Mouse (Mus musculus) spleen, postnatal 10 days (tissue): Measurements from ENCODE around the gene Mrtfa.

Experiments
- DNase-seq, 2 experiments: peaks; one replicate each; pipeline ENCODE4 v3.0.0; 2021 to 2022; ENCODE audit warnings: low spot score in 2 of 2

The Mrtfa gene

GRCm38 (mm10) chr15:81156453-81156852 is 34.1 kb downstream of the Mrtfa start:
- no peak for DNase-seq

GRCm38 (mm10) chr15:81155845-81156244 is 34.7 kb downstream of the Mrtfa start:
- DNase-seq = no peak

DNA sequence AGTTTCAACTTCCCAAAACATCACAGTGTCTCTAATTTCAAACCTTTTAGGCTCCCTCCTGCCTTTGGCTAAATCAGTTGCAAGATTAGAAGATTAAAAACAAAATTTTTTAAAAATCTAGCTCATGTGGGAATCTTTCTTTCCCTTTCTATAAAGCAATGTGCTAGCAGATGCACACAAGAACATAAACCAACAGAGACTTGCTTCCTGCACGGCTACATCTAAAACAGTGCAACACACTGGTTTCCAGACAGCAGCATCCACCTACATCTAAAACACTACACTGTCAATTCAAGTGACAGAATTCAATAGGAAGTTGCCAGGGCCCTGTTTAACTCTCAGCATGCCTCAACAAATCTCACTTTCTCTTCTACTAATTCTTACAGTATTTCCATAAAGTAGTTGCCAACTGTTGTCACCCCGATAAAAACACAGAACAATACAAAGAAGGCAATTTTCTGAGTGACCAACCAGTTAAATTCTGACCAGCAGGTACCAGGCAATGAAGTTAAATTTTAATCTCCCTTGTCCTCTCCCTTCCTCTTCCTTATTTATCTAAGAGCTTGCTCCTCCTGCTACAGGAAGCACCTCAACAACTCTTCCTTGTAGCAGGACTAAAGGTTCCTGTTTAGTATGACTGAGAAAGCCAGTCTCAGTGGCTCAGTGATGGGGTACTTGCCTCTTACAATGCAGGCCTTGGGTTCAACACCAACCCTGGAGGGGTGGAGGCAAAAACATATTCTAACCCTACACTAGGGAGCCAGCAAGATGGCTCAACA is 35.5 kb downstream of the Mrtfa start:
- DNase-seq = no peak

DNA sequence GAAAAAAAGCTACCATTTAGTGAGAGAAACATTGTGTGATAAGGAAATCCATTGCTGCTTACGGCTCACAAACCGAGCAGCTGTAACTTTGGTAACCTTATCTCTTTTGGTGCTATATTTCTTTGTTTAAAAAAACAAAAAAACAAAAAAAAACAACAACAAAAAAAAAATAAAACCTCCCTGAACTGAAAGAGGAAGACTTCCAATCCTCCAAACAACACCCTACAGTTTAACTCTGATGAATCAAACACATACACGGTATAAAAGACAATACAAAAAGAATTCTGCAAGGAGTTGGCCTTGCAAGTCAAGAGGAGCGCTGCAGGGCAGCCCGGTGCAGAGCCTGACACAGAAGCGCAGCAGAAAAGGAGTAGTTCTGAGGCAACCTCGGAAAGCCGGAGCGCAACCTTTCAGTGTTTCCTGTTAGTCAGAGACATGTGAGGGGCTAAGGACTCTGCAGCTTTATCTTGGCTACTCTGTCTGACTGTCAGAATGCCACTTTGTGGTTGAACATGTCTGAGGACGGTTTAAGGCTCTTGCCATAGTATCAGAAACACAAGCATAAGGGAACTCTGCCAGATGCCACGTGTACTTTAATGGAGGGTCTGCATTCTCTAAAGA is 48.5 kb downstream of the Mrtfa start:
- no peak for DNase-seq

DNA sequence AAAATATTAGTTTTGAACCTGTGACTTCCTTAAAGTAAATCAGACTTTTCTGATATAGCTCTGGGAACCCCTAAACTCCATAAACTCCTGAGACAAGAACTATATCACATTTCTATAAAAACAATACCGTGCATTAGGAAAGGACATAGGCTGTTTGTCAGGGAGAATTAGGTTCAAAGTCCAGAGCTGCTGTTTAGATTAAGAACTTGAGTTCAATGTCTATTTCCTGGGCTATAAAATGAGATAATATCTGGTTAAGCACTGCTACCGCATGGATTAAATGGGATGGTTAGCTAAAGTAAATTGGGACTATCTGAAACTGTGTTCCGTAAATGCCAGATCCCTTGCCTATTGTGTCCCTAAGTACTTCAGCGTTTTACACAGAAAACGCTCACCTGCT is 50.6 kb downstream of the Mrtfa start:
- no peak for DNase-seq

- DNase-seq = no peak
Measured at GRCm38 (mm10) chr15:81137298-81137697, 53.3 kb downstream of the Mrtfa start.

- DNase-seq = no peak
Measured at GRCm38 (mm10) chr15:81133781-81134180, 56.8 kb downstream of the Mrtfa start.

DNA sequence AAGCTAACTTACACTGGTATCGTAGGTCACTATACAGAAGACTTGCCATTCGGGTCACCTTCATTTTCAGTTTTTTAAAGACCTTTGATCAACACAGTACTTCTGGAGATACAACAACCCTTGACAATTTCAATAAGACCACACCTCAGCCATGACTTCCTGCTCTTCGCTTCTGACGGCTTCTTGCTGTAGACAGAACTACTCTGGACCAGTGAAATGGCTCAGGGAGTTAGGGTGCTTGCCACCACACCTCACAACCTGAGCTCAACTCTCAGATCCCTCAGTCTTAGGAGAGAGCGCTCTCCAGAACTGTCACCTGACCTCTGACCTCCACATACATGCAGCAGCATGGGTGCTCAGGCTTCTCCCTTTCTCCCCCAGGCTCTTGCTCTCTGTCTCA is 59.4 kb downstream of the Mrtfa start:
- no peak for DNase-seq

- DNase-seq = no peak
Measured at GRCm38 (mm10) chr15:81129970-81130369, 60.6 kb downstream of the Mrtfa start.

- DNase-seq = no peak
Measured at GRCm38 (mm10) chr15:81128155-81128838, 62.3 kb downstream of the Mrtfa start.

DNA sequence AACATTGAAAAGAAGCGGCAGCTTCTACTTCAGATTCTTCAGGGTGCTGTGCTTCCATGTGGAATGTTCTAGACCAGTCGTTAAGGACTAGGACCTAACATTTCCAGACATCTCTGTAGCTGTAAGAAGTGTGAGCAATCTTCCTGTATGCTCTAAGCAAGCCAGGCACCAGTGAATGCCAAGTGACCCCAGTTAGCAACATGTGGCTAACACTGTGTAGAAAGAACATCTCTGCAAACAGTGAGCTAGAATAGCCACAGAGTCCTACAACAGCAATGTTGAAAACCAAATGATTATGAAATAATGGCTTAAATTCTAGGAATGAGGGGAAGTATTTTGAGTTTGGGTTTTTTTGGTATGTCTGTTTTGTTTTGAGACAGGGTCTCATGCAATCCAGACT is 66.3 kb downstream of the Mrtfa start:
- no peak for DNase-seq

- no peak for DNase-seq
Measured at GRCm38 (mm10) chr15:81123122-81123521, 67.4 kb downstream of the Mrtfa start.

- DNase-seq = no peak
Measured at GRCm38 (mm10) chr15:81122535-81122934, 68.0 kb downstream of the Mrtfa start.

GRCm38 (mm10) chr15:81122078-81122477 is 68.5 kb downstream of the Mrtfa start:
- no peak for DNase-seq

GRCm38 (mm10) chr15:81120946-81121345 is 69.6 kb downstream of the Mrtfa start:
- DNase-seq = no peak

DNA sequence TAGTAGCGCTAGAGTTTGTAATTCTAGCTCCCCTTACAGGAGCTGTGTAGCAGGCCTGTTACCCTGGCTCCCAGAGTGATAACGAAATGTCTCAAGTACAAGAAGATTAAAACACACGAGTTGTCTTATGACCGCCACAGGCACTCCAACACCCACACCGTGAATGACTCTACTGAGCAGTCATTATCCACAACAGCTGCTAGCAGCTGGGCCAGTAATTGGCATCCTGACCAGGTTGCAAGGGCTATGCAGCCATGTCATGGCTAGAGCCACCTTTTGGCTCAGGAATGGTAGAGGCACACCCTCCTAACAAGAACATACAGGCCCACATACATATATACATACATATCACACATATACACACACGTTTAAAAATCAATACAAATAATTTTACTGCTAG is 70.4 kb downstream of the Mrtfa start:
- no peak for DNase-seq

GRCm38 (mm10) chr15:81118226-81118625 is 72.3 kb downstream of the Mrtfa start:
- no peak for DNase-seq

GRCm38 (mm10) chr15:81112589-81112988 is 78.0 kb downstream of the Mrtfa start:
- DNase-seq = peak in 1 of 2 experiments; percentile 20

- DNase-seq = no peak
Measured at GRCm38 (mm10) chr15:81110315-81110714, 80.2 kb downstream of the Mrtfa start.

- DNase-seq = no peak
Measured at GRCm38 (mm10) chr15:81105962-81106361, 84.6 kb downstream of the Mrtfa start.

GRCm38 (mm10) chr15:81104585-81105259 is 85.8 kb downstream of the Mrtfa start:
- DNase-seq = peak; percentile 23 to 65

- no peak for DNase-seq
Measured at GRCm38 (mm10) chr15:81103500-81103899, 87.1 kb downstream of the Mrtfa start.
